Mouse (Mus musculus) limb, embryonic 11.5 days (tissue): ENCODE measurements around the gene Pid1. TPM values are rescaled to one million over a fixed set of nuclear protein-coding genes. Genes with fewer than 3 reads are reported as not detected.
A peak's percentile ranks its signal among the peaks of the same experiment; 100 is the strongest.

Experiments used
- ATAC-seq: fragments of 200-750 bp; cut with Nextera tagmentation; 2 replicates; pipeline ENCODE4 v1.8.0; 2017; ENCODE audit warnings: low read depth; ENCODE audit not compliant: insufficient number of reproducible peaks, low FRiP score, low TSS enrichment
- DNase-seq: peaks from one replicate; pipeline ENCODE4 v3.0.0-alpha.2; 2015; ENCODE audit warnings: low spot score
- H3K27ac ChIP-seq: fragments of 300-500 bp; sonication (generic); replicated peaks from 2 replicates; pipeline ENCODE4 v1.5.1; 2014; ENCODE audit warnings: low read depth, mild to moderate bottlenecking, low read length
- H3K27me3 ChIP-seq: fragments of 300-500 bp; sonication (generic); 2 replicates; pipeline ENCODE4 v1.6.1; 2014; ENCODE audit warnings: mild to moderate bottlenecking, low read length, mixed read lengths; ENCODE audit not compliant: control insufficient read depth, insufficient read depth
- H3K36me3 ChIP-seq: fragments of 300-500 bp; sonication (generic); 2 replicates; pipeline ENCODE4 v1.6.1; 2014; ENCODE audit warnings: mild to moderate bottlenecking, low read length, moderate library complexity, mixed read lengths; ENCODE audit not compliant: control insufficient read depth, insufficient read depth
- H3K4me1 ChIP-seq: fragments of 300-500 bp; sonication (generic); 2 replicates; pipeline ENCODE4 v1.6.1; 2014; ENCODE audit warnings: low read length, mixed read lengths; ENCODE audit not compliant: control insufficient read depth, insufficient read depth
- H3K4me2 ChIP-seq: fragments of 300-500 bp; sonication (generic); 2 replicates; pipeline ENCODE4 v1.6.1; 2014; ENCODE audit warnings: low read depth, mild to moderate bottlenecking, moderate library complexity; ENCODE audit not compliant: severe bottlenecking
- H3K4me3 ChIP-seq: fragments of 300-500 bp; sonication (generic); 2 replicates; pipeline ENCODE4 v1.5.1; 2014; ENCODE audit warnings: low read depth, low read length
- H3K9ac ChIP-seq: fragments of 300-500 bp; sonication (generic); 2 replicates; pipeline ENCODE4 v1.6.1; 2014; ENCODE audit warnings: mild to moderate bottlenecking, low read length
- H3K9me3 ChIP-seq: fragments of 300-500 bp; sonication (generic); 2 replicates; pipeline ENCODE4 v1.6.1; 2016; ENCODE audit warnings: low read length; ENCODE audit not compliant: control insufficient read depth
- WGBS: fragments of 180-500 bp; shearing (Covaris S2); extraction: QIAGEN DNeasy Blood & Tissue Kit; methylation state at CpG from one replicate; pipeline ENCODE4 v1.1.7; 2014; 5-methylcytosine and 5-hydroxymethylcytosine counted together
- polyA plus RNA-seq: library from polyadenylated mRNA; unstranded; fragments of >200 nt; fragmentation: Nextera tagmentation; extraction: Ambion mirVana; gene quantifications from 2 replicates; pipeline ENCODE4 v1.2.1, GENCODE M21; 2014

Pid1 gene
- polyA plus RNA-seq, 1 experiment from 2014 or later: 7.6 TPM

DNA sequence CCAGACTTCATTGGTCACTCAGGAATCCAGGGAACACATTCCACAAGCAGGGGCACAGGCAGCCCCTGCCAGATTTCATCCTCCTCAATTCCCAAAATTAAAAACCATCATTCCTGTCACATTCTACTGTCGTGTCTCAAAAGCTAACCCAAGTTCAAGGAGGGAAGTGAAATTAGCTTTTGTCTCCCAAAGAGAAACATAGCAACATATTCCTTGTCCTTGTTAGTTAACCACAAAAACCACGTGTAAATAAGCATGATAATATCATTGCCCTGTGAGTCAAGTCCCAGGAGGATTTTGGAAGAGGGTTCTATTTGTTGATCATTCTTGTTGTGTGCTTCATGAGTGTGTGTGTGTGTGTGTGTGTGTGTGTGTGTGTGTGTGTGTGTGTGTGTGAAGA, 164.1 kb downstream of the Pid1 start:
- H3K9me3 ChIP-seq: no peaks in the 10 kb centered on the region
- H3K9ac ChIP-seq: no peak overlapping the region
- 70% methylated on average over 2 of the region's 2 CpGs for WGBS
- no peak overlapping the region for H3K4me2 ChIP-seq
- no peaks in the 10 kb centered on the region for H3K4me1 ChIP-seq
- H3K27me3 ChIP-seq: no peaks in the 10 kb centered on the region
- no peak for ATAC-seq
- no peak overlapping the region for H3K27ac ChIP-seq
- DNase-seq: no peak
- H3K36me3 ChIP-seq: no peaks in the 10 kb centered on the region
- H3K4me3 ChIP-seq: no peak overlapping the region

DNA sequence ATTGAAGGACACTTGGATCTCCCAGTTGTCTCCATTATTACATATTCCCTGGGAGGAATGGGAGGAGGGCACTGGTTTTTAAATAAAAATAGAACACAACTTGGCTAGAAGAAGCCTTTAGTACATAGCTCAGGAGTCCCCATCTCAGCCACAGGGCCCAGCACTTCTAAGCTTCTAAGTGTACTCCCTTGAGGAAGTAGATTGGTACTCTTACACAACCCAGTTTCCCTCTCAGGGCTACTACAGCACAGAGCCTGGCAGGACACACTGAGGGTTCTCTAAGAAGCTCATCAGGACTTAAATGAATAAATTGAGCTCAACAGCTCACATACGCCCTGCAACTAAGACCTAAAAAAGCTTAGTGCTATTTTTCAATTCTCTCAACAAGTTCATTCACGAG, 165.1 kb downstream of the Pid1 start:
- no peak overlapping the region for H3K4me3 ChIP-seq
- H3K9me3 ChIP-seq: no peaks in the 10 kb centered on the region
- no peaks in the 10 kb centered on the region for H3K36me3 ChIP-seq
- 85% methylated on average over 2 of the region's 2 CpGs for WGBS
- H3K9ac ChIP-seq: no peak overlapping the region
- H3K4me1 ChIP-seq: no peaks in the 10 kb centered on the region
- DNase-seq (no peak), ATAC-seq (no peak)
- no peak overlapping the region for H3K4me2 ChIP-seq
- no peak overlapping the region for H3K27ac ChIP-seq
- H3K27me3 ChIP-seq: no peaks in the 10 kb centered on the region

DNA sequence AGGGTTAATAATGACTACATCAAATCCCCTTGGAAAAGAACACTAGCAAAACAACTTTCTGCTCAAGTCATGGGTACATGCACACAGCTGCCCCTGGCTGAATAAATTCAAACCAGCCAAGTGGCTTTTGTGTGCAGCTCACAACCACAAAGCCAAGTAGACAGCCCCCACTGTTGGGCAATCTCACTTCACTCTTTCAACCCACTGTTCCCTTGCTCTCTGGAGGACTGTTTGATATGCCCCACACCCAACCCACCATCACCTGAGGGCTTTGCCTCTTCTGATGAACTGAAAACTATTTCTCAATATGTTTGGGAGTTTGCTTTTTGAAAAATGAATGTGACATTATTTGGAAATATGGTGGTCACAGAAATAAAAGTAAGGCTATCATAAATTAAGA, 171.8 kb downstream of the Pid1 start:
- H3K9ac ChIP-seq: no peak overlapping the region
- DNase-seq (no peak), ATAC-seq (no peak)
- H3K4me2 ChIP-seq: no peak overlapping the region
- H3K27ac ChIP-seq: no peak overlapping the region
- no peaks in the 10 kb centered on the region for H3K36me3 ChIP-seq
- H3K27me3 ChIP-seq: no peaks in the 10 kb centered on the region
- H3K9me3 ChIP-seq: no peaks in the 10 kb centered on the region
- H3K4me3 ChIP-seq: no peak overlapping the region
- H3K4me1 ChIP-seq: no peaks in the 10 kb centered on the region

DNA sequence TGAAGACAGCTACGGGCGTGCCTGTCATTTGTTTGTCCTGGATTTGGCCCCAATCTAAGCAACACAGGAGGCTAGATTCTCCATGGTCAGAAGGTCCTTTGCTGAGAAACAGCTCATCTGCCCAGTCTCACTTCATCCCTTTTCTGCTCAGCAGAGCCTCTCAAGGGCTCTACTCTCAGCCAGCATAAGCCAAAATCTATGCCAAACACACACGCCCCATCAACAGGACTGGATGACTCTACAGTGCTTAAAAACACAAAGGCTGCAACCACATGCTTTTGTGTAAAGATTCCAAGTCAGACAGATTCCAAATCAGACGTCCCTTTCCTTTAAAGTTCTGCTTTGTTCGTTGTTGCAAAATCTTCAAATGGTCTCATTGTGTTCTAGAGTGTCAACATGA, 174.5 kb downstream of the Pid1 start:
- Histone ChIP-seq H3K27ac (no peak overlapping the region), H3K9me3 (no peaks in the 10 kb centered on the region), H3K36me3 (no peaks in the 10 kb centered on the region), H3K4me2 (no peak overlapping the region), H3K4me3 (no peak overlapping the region), H3K4me1 (peaks cover 3% of the 10 kb centered on the region), H3K27me3 (no peaks in the 10 kb centered on the region), H3K9ac (no peak overlapping the region)
- 87% methylated on average over 5 of the region's 5 CpGs for WGBS
- ATAC-seq (no peak), DNase-seq (no peak)

DNA sequence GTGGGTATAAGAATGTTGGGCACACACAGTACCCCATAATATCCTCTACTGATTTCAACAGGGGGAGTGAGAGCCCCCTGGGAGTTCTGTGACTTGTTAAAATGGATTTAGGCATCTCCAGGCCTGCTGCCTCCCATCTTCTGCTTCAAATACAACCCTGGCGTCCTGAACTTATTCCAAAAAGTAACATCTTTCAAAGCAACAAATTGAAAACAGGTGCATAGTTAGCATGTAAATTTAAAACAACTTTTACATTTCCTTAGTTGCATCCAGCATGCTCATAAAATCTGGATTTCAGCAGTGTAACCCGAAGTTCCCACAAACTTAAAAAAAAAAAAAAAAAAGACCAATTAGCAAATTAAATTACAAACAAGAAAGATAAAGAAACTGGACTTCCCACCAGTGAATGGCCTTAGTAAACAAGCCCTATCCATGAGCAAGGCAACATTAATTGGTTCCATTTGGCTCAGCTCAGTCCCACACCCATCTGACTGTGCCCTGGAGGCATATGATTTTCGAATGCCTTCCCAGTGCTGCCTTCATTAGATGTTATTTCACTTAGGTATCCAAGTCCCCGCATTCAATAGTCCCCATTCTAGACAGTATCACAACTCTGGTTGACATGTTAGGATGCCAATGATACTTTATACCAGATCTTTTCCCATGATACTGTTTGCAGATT, 177.1 kb downstream of the Pid1 start:
- DNase-seq (peak; percentile 52), ATAC-seq (peak; percentile 74; the same call in 1 of the 2 replicates)
- H3K36me3 ChIP-seq: no peaks in the 10 kb centered on the region
- no peaks in the 10 kb centered on the region for H3K9me3 ChIP-seq
- no peak overlapping the region for H3K4me2 ChIP-seq
- H3K9ac ChIP-seq: no peak overlapping the region
- no peak overlapping the region for H3K4me3 ChIP-seq
- H3K27ac ChIP-seq: no peak overlapping the region
- H3K27me3 ChIP-seq: no peaks in the 10 kb centered on the region
- H3K4me1 ChIP-seq: peaks cover 10% of the 10 kb centered on the region
- 14% methylated on average over 4 of the region's 4 CpGs for WGBS

DNA sequence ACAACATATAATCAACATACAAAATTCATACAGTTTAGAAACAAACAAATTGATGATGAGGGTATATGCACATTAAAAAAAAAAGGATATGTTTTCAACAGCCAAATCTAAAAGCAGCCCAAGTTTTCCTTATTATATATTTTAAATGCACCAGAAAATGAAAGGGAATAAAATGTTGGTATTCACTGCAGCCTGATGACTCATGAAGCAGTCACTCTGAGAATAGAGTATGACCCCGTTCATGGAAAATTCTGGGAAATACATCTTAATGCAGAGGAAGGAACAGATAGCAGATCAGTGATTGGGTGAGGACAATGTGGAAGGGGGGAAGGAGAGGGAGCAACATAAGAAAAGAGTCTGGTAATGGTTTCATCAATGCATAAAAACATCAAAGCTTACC, 186.3 kb downstream of the Pid1 start:
- DNase-seq (no peak), ATAC-seq (no peak)
- Histone ChIP-seq H3K4me1 (0 out of 2 replicates have a peak, but pooled peaks cover 4% of the 10 kb centered on the region), H3K27me3 (no peaks in the 10 kb centered on the region), H3K9ac (no peak overlapping the region), H3K9me3 (no peaks in the 10 kb centered on the region), H3K4me2 (no peak overlapping the region), H3K36me3 (no peaks in the 10 kb centered on the region), H3K27ac (no peak overlapping the region), H3K4me3 (no peak overlapping the region)
- 88% methylated on average over 1 of the region's 1 CpGs for WGBS

DNA sequence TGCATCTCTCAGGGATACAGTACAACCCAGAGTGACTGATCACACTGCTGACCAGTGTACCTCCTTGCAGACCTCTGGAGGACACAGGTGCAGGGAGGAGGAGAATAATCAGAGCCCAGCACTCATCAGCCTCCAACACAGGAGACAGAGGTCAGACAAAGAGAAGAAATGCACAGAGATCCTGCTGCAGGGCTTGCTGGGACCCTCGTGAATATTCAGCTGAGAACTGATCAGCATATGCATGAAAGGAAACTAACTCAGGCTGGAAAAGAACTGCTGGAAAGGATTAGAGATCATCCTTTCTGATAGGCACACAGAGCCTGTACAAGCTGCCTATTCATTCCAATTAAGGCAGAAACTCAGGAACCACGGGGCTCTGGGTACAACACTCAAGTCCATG, 186.9 kb downstream of the Pid1 start:
- H3K4me3 ChIP-seq: no peak overlapping the region
- H3K27me3 ChIP-seq: no peaks in the 10 kb centered on the region
- no peak overlapping the region for H3K4me2 ChIP-seq
- 42% methylated on average over 2 of the region's 2 CpGs for WGBS
- no peaks in the 10 kb centered on the region for H3K36me3 ChIP-seq
- H3K27ac ChIP-seq: no peak overlapping the region
- H3K4me1 ChIP-seq: no peaks in the 10 kb centered on the region
- ATAC-seq (no peak), DNase-seq (no peak)
- no peaks in the 10 kb centered on the region for H3K9me3 ChIP-seq
- H3K9ac ChIP-seq: no peak overlapping the region

DNA sequence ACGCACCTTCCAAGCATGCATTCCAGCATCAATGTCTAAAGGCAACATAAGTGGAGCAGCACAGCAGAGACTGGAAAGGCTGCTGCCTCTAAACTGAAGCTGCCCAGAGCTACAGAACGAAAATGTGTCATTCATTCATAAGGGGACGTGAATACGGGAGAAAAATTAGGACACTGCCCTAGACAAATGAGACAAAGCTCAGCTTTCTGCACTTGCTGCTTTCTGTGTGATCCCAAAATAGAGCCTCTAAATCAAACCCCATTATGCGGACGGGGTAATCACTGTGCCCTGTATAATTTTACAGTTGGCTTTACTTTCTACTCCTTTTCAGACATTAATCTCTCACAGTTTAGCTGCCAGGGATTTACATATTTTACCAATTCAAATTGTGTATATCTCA, 191.0 kb downstream of the Pid1 start:
- Histone ChIP-seq H3K4me2 (no peak overlapping the region), H3K9me3 (no peaks in the 10 kb centered on the region), H3K4me3 (no peak overlapping the region), H3K36me3 (no peaks in the 10 kb centered on the region), H3K4me1 (no peaks in the 10 kb centered on the region), H3K9ac (no peak overlapping the region), H3K27ac (no peak overlapping the region), H3K27me3 (no peaks in the 10 kb centered on the region)
- no peak for ATAC-seq
- WGBS: 84% methylated on average over 6 of the region's 6 CpGs
- DNase-seq: no peak

DNA sequence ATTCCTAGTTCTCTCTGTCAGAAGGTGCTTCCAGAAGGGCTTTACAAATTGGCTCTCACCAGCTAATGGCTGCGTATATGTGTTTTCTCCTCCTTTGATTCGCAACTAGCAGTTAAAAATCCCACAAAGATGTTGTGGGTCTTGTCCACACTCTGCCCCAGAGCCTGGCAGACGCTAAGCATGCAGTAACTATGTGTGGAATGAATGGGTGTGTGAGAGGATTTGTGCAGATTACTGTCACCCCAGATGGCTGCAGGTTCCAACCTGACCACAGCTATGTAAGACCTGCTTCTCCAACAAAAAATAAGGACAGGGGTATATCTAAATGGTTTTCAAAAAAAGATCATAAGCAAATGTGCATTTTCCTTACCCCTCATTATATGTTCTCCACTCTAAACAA, 206.2 kb downstream of the Pid1 start:
- WGBS: 73% methylated on average over 3 of the region's 3 CpGs
- no peaks in the 10 kb centered on the region for H3K27me3 ChIP-seq
- ATAC-seq: no peak
- H3K36me3 ChIP-seq: no peaks in the 10 kb centered on the region
- no peak for DNase-seq
- no peak overlapping the region for H3K27ac ChIP-seq
- no peaks in the 10 kb centered on the region for H3K4me1 ChIP-seq
- no peak overlapping the region for H3K9ac ChIP-seq
- no peak overlapping the region for H3K4me3 ChIP-seq
- H3K4me2 ChIP-seq: no peak overlapping the region
- H3K9me3 ChIP-seq: no peaks in the 10 kb centered on the region
